Mouse (Mus musculus): ENCODE data around the gene 4930558K02Rik.

GRCm38 (mm10) chr1:161983979-161984566 is 4.6 kb upstream of the 4930558K02Rik start:
- TF ChIP-seq POLR2A (IDR thresholded peaks at IDR 0.05; ENCODE audit: borderline replicate concordance, control insufficient read depth, low read depth, low read length), result no peak
- no peak for TF ChIP-seq CTCF (IDR thresholded peaks at IDR 0.05; ENCODE audit: control insufficient read depth, insufficient read depth, low read length)
